Mouse (Mus musculus) telencephalon, adult 2 months (tissue): ENCODE measurements around the gene Olfr351.

Experiments
- DNase-seq: peaks from one replicate; pipeline ENCODE4 v3.0.0-alpha.2; 2011; ENCODE audit warnings: low read depth, low spot score

The Olfr351 gene

GRCm38 (mm10) chr2:36862560-36862959 lies at the start of gene Olfr351:
Gene Olfr351 (minus strand): TSS chr2:36862660.
- DNase-seq = no peak

- DNase-seq = no peak
Measured at GRCm38 (mm10) chr2:36905380-36905779, 42.9 kb upstream of the Olfr351 start, which contains the start of gene Olfr354. Gene Olfr354 (plus strand): TSS chr2:36905680.

- DNase-seq = no peak
Measured at GRCm38 (mm10) chr2:36897114-36897513, 34.7 kb upstream of the Olfr351 start.

- DNase-seq = no peak
Measured at GRCm38 (mm10) chr2:36892836-36893235, 30.4 kb upstream of the Olfr351 start, which contains the start of gene Olfr353. Gene Olfr353 (minus strand): TSS chr2:36892936.

- no peak for DNase-seq
Measured at GRCm38 (mm10) chr2:36868160-36868559, 5.7 kb upstream of the Olfr351 start, which contains the start of gene Olfr352. Gene Olfr352 (plus strand): TSS chr2:36868460.

- DNase-seq = no peak
Measured at GRCm38 (mm10) chr2:36846010-36846409, 16.4 kb downstream of the Olfr351 start, which contains the start of gene Olfr350. Gene Olfr350 (plus strand): TSS chr2:36846310.

- DNase-seq = no peak
Measured at GRCm38 (mm10) chr2:36816932-36817331, 45.5 kb downstream of the Olfr351 start, which contains the start of gene Olfr3. Gene Olfr3 (minus strand): TSS chr2:36817032.
